Mouse (Mus musculus): ENCODE measurements around the gene Slc9a3.

Gene Slc9a3

GRCm38 (mm10) chr13:74144120-74144884 is 23.0 kb downstream of the Slc9a3 start:
- no peak for DNase-seq (ENCODE audit: low read depth, low spot score)

GRCm38 (mm10) chr13:74145983-74146622 is 24.8 kb downstream of the Slc9a3 start:
- DNase-seq (ENCODE audit: low read depth, low spot score): no peak

- no peak for DNase-seq (ENCODE audit: low read depth, low spot score)
Measured at GRCm38 (mm10) chr13:74147327-74147726, 26.1 kb downstream of the Slc9a3 start.

- peak; percentile 34 for DNase-seq (ENCODE audit: low read depth, low spot score)
Measured at GRCm38 (mm10) chr13:74166348-74167056, 45.2 kb downstream of the Slc9a3 start.

- no peak for DNase-seq (ENCODE audit: low read depth, low spot score)
Measured at GRCm38 (mm10) chr13:74167057-74167413, 45.8 kb downstream of the Slc9a3 start.

- DNase-seq (ENCODE audit: low read depth, low spot score): no peak
Measured at GRCm38 (mm10) chr13:74167492-74167891, 46.2 kb downstream of the Slc9a3 start.

GRCm38 (mm10) chr13:74169446-74170164 is 48.3 kb downstream of the Slc9a3 start:
- no peak for DNase-seq (ENCODE audit: low read depth, low spot score)

- DNase-seq (ENCODE audit: low read depth, low spot score): no peak
Measured at GRCm38 (mm10) chr13:74172036-74172435, 50.8 kb downstream of the Slc9a3 start.

- DNase-seq (ENCODE audit: low read depth, low spot score): no peak
Measured at GRCm38 (mm10) chr13:74183011-74183695, 61.9 kb downstream of the Slc9a3 start.

- peak; percentile 57 for DNase-seq (ENCODE audit: low read depth, low spot score)
Measured at GRCm38 (mm10) chr13:74192613-74193012, 71.4 kb downstream of the Slc9a3 start.

- DNase-seq (ENCODE audit: low read depth, low spot score): no peak
Measured at GRCm38 (mm10) chr13:74196451-74196850, 75.2 kb downstream of the Slc9a3 start.

- DNase-seq (ENCODE audit: low read depth, low spot score): peak; percentile 88
Measured at GRCm38 (mm10) chr13:74208317-74208985, 87.2 kb downstream of the Slc9a3 start, which contains the start of gene Exoc3. Gene Exoc3, minus strand, starts transcription at chr13:74208732.

- DNase-seq (ENCODE audit: low read depth, low spot score): no peak
Measured at GRCm38 (mm10) chr13:74208986-74209345, 87.7 kb downstream of the Slc9a3 start.

GRCm38 (mm10) chr13:74218441-74218840 is 97.2 kb downstream of the Slc9a3 start:
- DNase-seq (ENCODE audit: low read depth, low spot score): no peak

All from ES-CJ7 (cell line).